Mouse (Mus musculus) hindbrain, embryonic 13.5 days (tissue): Measurements from ENCODE around the gene Erc2. TPM values are rescaled to one million over a fixed set of nuclear protein-coding genes. Genes with fewer than 3 reads are reported as not detected.

ENCODE experiments used
- ATAC-seq: fragments of 200-750 bp; cut with Nextera tagmentation; 2 replicates; pipeline ENCODE4 v1.8.0; 2017; ENCODE audit warnings: moderate TSS enrichment; ENCODE audit not compliant: low FRiP score
- H3K27ac ChIP-seq: fragments of 300-500 bp; sonication (generic); 2 replicates; pipeline ENCODE4 v1.5.1; 2015; ENCODE audit warnings: inconsistent platforms, mild to moderate bottlenecking, moderate library complexity
- H3K27me3 ChIP-seq: fragments of 300-500 bp; sonication (generic); 2 replicates; pipeline ENCODE4 v1.6.1; 2015; ENCODE audit warnings: mild to moderate bottlenecking, inconsistent platforms
- H3K36me3 ChIP-seq: fragments of 300-500 bp; sonication (generic); 2 replicates; pipeline ENCODE4 v1.6.1; 2015; ENCODE audit warnings: mild to moderate bottlenecking, inconsistent platforms
- H3K4me1 ChIP-seq: fragments of 300-500 bp; sonication (generic); replicated peaks from 2 replicates; pipeline ENCODE4 v1.6.1; 2015; ENCODE audit warnings: inconsistent platforms
- H3K4me2 ChIP-seq: fragments of 300-500 bp; sonication (generic); 2 replicates; pipeline ENCODE4 v1.6.1; 2015; ENCODE audit warnings: inconsistent platforms, mild to moderate bottlenecking, moderate library complexity
- H3K4me3 ChIP-seq: fragments of 300-500 bp; sonication (generic); 2 replicates; pipeline ENCODE4 v1.5.1; 2015; ENCODE audit warnings: mild to moderate bottlenecking, inconsistent platforms
- H3K9ac ChIP-seq: fragments of 300-500 bp; sonication (generic); 2 replicates; pipeline ENCODE4 v1.6.1; 2015; ENCODE audit warnings: mild to moderate bottlenecking, inconsistent platforms
- H3K9me3 ChIP-seq: fragments of 300-500 bp; sonication (generic); 2 replicates; pipeline ENCODE4 v1.6.1; 2016; ENCODE audit warnings: inconsistent platforms
- WGBS: fragments of 180-500 bp; shearing (Covaris S2); methylation state at CpG from one replicate; pipeline ENCODE4 v1.1.7; 2015; 5-methylcytosine and 5-hydroxymethylcytosine counted together
- polyA plus RNA-seq: library from polyadenylated mRNA; unstranded; fragments of >200 nt; fragmentation: Nextera tagmentation; extraction: Ambion mirVana; gene quantifications from 2 replicates; pipeline ENCODE4 v1.2.1, GENCODE M21; 2015

Gene Erc2
- polyA plus RNA-seq, 1 experiment from 2014 or later = 79.8 TPM

- Histone ChIP-seq H3K27ac (no peak overlapping the region), H3K9me3 (no peaks in the 10 kb centered on the region), H3K4me2 (no peak overlapping the region), H3K36me3 (no peaks in the 10 kb centered on the region), H3K4me3 (no peak overlapping the region), H3K27me3 (no peaks in the 10 kb centered on the region), H3K4me1 (peaks cover 7% of the 10 kb centered on the region; the same call in 1 of the 2 replicates), H3K9ac (no peak overlapping the region)
- ATAC-seq = no peak
Measured at GRCm38 (mm10) chr14:27821801-27822200, 199.6 kb downstream of the Erc2 start.

DNA sequence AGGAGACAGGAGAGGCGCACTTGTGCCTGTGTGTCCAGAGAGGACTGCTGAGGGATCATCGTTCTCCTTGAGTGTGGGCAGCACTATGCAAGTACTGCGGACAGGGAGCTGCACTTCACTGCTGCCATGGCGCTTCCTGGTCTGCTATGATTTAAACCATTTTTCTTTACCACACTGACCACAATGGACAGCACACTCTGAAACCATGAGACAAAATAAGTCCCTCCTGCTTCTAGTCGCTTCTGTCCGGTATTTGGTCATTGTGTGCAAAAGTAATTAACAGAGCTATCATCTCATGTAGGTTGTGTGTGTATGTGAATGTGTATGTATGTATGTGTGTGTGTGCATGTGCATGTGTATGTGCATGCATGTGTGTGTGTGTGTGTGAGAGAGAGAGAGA lies 200.3 kb downstream of the Erc2 start:
- H3K27ac ChIP-seq = no peak overlapping the region

GRCm38 (mm10) chr14:27823048-27823447 lies 200.8 kb downstream of the Erc2 start:
- WGBS = 74% methylated on average over 3 of the region's 3 CpGs
- no peak for ATAC-seq
- peaks cover 7% of the 10 kb centered on the region; the same call in 1 of the 2 replicates for H3K4me1 ChIP-seq
- no peaks in the 10 kb centered on the region for H3K36me3 ChIP-seq
- no peak overlapping the region for H3K9ac ChIP-seq
- H3K27ac ChIP-seq = no peak overlapping the region
- no peaks in the 10 kb centered on the region for H3K27me3 ChIP-seq
- H3K4me3 ChIP-seq = no peak overlapping the region
- no peak overlapping the region for H3K4me2 ChIP-seq
- no peaks in the 10 kb centered on the region for H3K9me3 ChIP-seq

More for the DNA sequence above, 200.3 kb downstream of the Erc2 start:
- Histone ChIP-seq H3K36me3 (no peaks in the 10 kb centered on the region), H3K9ac (no peak overlapping the region), H3K27me3 (no peaks in the 10 kb centered on the region), H3K4me1 (peaks cover 7% of the 10 kb centered on the region; the same call in 1 of the 2 replicates), H3K4me3 (no peak overlapping the region), H3K9me3 (no peaks in the 10 kb centered on the region), H3K4me2 (no peak overlapping the region)
- WGBS = 95% methylated on average over 6 of the region's 6 CpGs
- ATAC-seq = no peak

DNA sequence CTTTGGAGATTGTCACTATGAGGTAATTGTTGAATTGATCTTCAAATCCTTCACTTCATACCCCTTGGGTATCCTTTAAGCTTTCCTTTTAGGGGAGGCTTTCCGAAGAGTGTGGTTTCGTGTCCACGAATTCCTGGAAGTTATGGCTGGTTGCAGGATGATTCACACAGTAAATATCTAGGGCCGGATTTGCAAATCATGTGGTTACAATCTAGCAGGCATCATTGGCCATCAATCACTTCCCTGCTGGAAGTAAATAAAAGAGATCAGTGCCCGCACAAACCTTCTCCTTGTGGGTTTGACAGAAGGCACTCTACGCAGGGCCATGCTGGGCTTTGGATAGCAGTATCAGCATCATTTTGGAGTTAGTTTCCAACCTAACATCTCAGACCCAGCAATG lies 201.7 kb downstream of the Erc2 start:
- Histone ChIP-seq H3K4me3 (no peak overlapping the region), H3K36me3 (no peaks in the 10 kb centered on the region), H3K27ac (no peak overlapping the region), H3K27me3 (no peaks in the 10 kb centered on the region), H3K9me3 (no peaks in the 10 kb centered on the region), H3K4me2 (no peak overlapping the region), H3K9ac (no peak overlapping the region), H3K4me1 (peaks cover 7% of the 10 kb centered on the region; the same call in 1 of the 2 replicates)
- no peak for ATAC-seq
- 77% methylated on average over 6 of the region's 6 CpGs for whole genome bisulfite sequencing

GRCm38 (mm10) chr14:27826829-27827228 lies 204.6 kb downstream of the Erc2 start:
- Histone ChIP-seq H3K9me3 (no peaks in the 10 kb centered on the region), H3K9ac (no peak overlapping the region), H3K27me3 (no peaks in the 10 kb centered on the region), H3K4me2 (no peak overlapping the region), H3K36me3 (no peaks in the 10 kb centered on the region), H3K4me3 (no peak overlapping the region), H3K27ac (no peak overlapping the region), H3K4me1 (peaks cover 3% of the 10 kb centered on the region; the same call in 1 of the 2 replicates)
- WGBS = 90% methylated on average over 1 of the region's 1 CpGs
- no peak for ATAC-seq

DNA sequence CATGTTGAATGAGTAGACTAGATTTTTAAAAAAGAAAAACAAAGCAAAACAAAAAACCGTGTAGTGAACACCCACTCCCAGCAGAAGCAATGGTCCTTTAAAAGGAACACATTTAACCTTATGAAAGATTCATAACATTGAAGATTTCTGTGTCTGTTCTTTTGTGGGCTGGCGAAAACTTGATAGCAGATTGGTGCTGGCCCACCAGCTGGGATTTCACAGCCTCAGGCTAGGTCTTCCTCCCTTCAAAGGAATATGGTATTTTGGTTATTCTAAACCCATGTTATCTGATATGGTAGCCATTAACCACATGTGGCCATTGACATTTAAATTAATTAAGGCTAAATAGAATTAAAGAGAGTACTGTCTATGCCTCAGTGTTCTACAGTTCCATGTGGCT lies 205.9 kb downstream of the Erc2 start:
- no peaks in the 10 kb centered on the region for H3K4me1 ChIP-seq
- no peak overlapping the region for H3K4me2 ChIP-seq
- H3K9ac ChIP-seq = no peak overlapping the region
- no peak overlapping the region for H3K27ac ChIP-seq
- no peak overlapping the region for H3K4me3 ChIP-seq
- H3K27me3 ChIP-seq = no peaks in the 10 kb centered on the region
- no peak for ATAC-seq
- no peaks in the 10 kb centered on the region for H3K36me3 ChIP-seq
- 46% methylated on average over 2 of the region's 2 CpGs for WGBS
- no peaks in the 10 kb centered on the region for H3K9me3 ChIP-seq

- Histone ChIP-seq H3K9ac (no peak overlapping the region), H3K9me3 (no peaks in the 10 kb centered on the region), H3K36me3 (no peaks in the 10 kb centered on the region), H3K4me3 (no peak overlapping the region), H3K4me2 (no peak overlapping the region), H3K4me1 (no peaks in the 10 kb centered on the region), H3K27ac (no peak overlapping the region), H3K27me3 (no peaks in the 10 kb centered on the region)
- no peak for ATAC-seq
- 84% methylated on average over 4 of the region's 4 CpGs for WGBS
Measured at GRCm38 (mm10) chr14:27832196-27832595, 210.0 kb downstream of the Erc2 start.

- Histone ChIP-seq H3K4me3 (no peak overlapping the region), H3K4me2 (no peak overlapping the region), H3K27ac (no peak overlapping the region), H3K36me3 (no peaks in the 10 kb centered on the region), H3K9ac (no peak overlapping the region), H3K27me3 (no peaks in the 10 kb centered on the region), H3K9me3 (no peaks in the 10 kb centered on the region), H3K4me1 (no peaks in the 10 kb centered on the region)
- WGBS = 88% methylated on average over 1 of the region's 1 CpGs
- no peak for ATAC-seq
Measured at GRCm38 (mm10) chr14:27835351-27835750, 213.1 kb downstream of the Erc2 start.

DNA sequence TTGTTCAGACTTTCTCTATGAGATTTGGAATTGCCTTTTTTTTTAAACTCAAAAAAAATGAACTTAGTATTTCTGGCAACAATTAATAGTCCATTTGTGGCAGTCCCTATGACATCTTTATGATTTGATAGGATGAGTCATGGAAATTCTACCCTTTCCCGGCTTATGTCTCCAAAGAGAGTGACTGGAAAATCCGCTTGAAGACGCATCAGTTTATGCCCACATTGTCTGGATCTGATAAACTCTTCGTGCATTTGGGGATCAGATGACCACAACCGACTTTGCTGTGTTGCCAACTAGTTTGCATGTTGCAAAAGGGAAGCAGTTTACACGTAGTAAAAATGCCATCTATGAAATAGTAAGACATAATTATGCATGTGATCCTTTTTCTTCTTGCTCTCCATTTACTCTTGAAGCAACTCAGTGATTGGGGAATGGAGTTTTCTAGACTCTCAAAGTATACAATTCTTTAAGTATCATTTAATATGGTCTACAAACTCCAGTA lies 215.4 kb downstream of the Erc2 start:
- H3K9ac ChIP-seq = no peak overlapping the region
- H3K9me3 ChIP-seq = no peaks in the 10 kb centered on the region
- H3K4me2 ChIP-seq = no peak overlapping the region
- H3K4me3 ChIP-seq = no peak overlapping the region
- H3K27me3 ChIP-seq = no peaks in the 10 kb centered on the region
- no peak overlapping the region for H3K27ac ChIP-seq
- WGBS = 86% methylated on average over 6 of the region's 6 CpGs
- no peak for ATAC-seq
- no peaks in the 10 kb centered on the region for H3K36me3 ChIP-seq
- no peaks in the 10 kb centered on the region for H3K4me1 ChIP-seq

- no peak overlapping the region for H3K4me3 ChIP-seq
- H3K36me3 ChIP-seq = no peaks in the 10 kb centered on the region
- 0 out of 2 replicates have a peak, but pooled peaks cover 3% of the 10 kb centered on the region for H3K4me1 ChIP-seq
- no peak for ATAC-seq
- 96% methylated on average over 1 of the region's 1 CpGs for WGBS
- H3K27ac ChIP-seq = no peak overlapping the region
- no peak overlapping the region for H3K4me2 ChIP-seq
- H3K9me3 ChIP-seq = no peaks in the 10 kb centered on the region
- no peaks in the 10 kb centered on the region for H3K27me3 ChIP-seq
- H3K9ac ChIP-seq = no peak overlapping the region
Measured at GRCm38 (mm10) chr14:27840120-27840519, 217.9 kb downstream of the Erc2 start.

DNA sequence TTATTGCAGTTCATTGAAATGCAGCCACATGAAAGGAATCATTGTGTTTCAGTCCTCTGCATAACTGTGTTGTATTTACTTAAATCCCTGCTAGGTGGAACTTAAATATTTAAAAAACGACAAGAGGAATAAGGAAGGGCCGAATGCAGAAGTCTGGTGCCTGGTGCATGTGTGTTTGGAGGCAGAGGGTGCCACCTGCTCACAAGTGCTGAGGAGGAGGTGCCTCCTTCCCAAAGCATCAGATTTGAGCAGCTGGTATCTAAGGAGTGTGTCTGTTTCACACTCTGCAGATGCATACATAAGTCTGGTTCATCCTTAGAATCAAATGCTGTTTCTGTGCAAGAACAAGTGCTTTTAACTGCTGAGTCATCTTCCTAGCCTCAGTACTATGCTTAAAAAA lies 224.6 kb downstream of the Erc2 start:
- ATAC-seq = no peak
- no peak overlapping the region for H3K4me3 ChIP-seq
- no peaks in the 10 kb centered on the region for H3K9me3 ChIP-seq
- 0 out of 2 replicates have a peak overlapping the region, but pooled peaks have one; percentile 8 for H3K27ac ChIP-seq
- 74% methylated on average over 2 of the region's 2 CpGs for WGBS
- H3K9ac ChIP-seq = no peak overlapping the region
- H3K36me3 ChIP-seq = no peaks in the 10 kb centered on the region
- H3K4me1 ChIP-seq = 0 out of 2 replicates have a peak, but pooled peaks cover 3% of the 10 kb centered on the region
- no peaks in the 10 kb centered on the region for H3K27me3 ChIP-seq
- H3K4me2 ChIP-seq = no peak overlapping the region

DNA sequence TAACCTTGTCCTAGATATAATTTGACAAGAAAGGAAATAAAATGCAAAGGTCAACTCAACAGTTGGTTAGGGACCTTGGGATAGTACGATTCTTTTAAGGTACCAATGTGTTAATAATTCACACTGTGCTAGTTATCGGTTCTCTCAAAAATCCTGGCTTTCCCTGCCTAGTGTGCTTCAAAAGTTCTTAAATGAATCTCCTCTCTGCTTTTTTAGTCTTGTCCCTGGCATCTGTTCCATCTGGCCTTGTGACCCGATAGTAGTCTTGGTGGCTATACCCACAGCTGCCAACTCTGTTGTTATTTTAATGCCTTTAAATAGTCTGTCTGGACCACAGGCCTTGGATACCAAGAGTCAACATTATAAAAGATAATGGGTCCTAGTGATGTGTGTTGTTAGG lies 225.1 kb downstream of the Erc2 start:
- H3K36me3 ChIP-seq = no peaks in the 10 kb centered on the region
- WGBS = 73% methylated on average over 3 of the region's 3 CpGs
- H3K4me2 ChIP-seq = no peak overlapping the region
- no peak overlapping the region for H3K4me3 ChIP-seq
- H3K27me3 ChIP-seq = no peaks in the 10 kb centered on the region
- no peak overlapping the region for H3K9ac ChIP-seq
- 0 out of 2 replicates have a peak, but pooled peaks cover 3% of the 10 kb centered on the region for H3K4me1 ChIP-seq
- no peak for ATAC-seq
- H3K27ac ChIP-seq = no peak overlapping the region
- no peaks in the 10 kb centered on the region for H3K9me3 ChIP-seq

DNA sequence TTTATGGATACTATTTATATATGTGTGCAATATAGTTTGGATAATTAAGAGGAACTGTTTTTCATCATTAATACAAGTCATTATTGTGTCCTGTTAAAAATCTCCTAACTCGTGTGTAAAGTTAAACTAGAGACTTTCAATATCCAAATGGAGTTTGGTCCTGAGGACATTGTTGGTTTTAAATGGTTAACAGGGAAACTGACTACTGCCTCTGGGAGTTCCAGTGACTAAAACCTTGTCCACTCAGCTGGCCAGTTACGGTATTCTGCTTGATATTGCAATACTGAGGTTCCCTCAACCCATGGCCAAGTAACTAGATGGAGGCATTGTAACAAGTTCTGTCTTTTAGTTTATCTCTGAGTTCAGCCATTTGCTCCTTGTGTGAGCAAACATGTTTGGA lies 229.0 kb downstream of the Erc2 start:
- WGBS = 89% methylated on average over 2 of the region's 2 CpGs

More for the DNA sequence above, 229.0 kb downstream of the Erc2 start:
- Histone ChIP-seq H3K36me3 (no peaks in the 10 kb centered on the region), H3K27me3 (no peaks in the 10 kb centered on the region), H3K27ac (no peak overlapping the region), H3K9me3 (no peaks in the 10 kb centered on the region), H3K4me1 (no peaks in the 10 kb centered on the region), H3K4me2 (no peak overlapping the region), H3K9ac (no peak overlapping the region), H3K4me3 (no peak overlapping the region)
- ATAC-seq = no peak
